Mouse (Mus musculus): ENCODE measurements around the gene Mmp19. TPM values are rescaled to one million over a fixed set of nuclear protein-coding genes. Genes with fewer than 3 reads are reported as not detected.

Gene Mmp19
- total RNA-seq, 2 experiments from 2014 or later = 0.05 TPM; not detected in 1

DNA sequence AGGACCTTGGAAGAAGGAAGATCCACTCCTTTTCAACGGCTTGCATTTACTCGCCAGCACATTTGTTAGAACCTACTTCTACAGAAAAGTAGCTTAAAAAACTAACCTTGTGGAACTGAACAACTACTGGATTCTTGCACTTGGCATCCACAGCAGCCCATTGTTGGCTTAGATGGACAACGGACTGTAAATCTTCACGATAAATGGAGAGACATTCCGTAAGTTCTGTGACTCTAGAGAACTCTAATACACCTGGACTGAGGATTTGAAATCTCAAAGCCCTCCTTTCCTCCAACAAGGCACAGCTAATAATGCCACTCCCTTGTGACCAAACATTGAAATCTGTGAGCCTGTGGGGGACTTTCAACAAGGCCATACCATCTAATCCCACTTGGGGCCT, 52.5 kb downstream of the Mmp19 start:
- ATAC-seq (replicated peaks; ENCODE audit: low FRiP score, low TSS enrichment, poor library complexity, severe bottlenecking) = no peak

DNA sequence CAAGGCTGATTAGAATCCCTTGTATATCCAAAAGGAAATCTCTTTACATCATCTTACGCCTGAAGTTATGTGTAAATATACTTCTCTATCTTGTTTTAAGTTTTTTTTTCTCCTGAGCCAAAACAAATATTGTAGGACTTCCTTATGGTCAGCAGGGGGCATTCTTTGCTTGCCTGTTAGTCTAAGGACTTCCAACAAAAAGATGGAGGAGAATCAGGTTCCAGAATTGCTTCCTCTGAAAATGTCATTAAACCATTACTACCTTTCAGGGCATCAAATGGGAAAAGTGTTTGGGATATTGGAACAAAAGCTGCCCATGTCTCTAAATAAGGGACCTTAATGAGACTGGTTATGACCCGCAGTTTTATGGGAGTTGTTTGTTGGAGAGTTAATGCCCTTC, 54.8 kb downstream of the Mmp19 start:
- no peak for ATAC-seq (replicated peaks; ENCODE audit: low FRiP score, low TSS enrichment, poor library complexity, severe bottlenecking)

DNA sequence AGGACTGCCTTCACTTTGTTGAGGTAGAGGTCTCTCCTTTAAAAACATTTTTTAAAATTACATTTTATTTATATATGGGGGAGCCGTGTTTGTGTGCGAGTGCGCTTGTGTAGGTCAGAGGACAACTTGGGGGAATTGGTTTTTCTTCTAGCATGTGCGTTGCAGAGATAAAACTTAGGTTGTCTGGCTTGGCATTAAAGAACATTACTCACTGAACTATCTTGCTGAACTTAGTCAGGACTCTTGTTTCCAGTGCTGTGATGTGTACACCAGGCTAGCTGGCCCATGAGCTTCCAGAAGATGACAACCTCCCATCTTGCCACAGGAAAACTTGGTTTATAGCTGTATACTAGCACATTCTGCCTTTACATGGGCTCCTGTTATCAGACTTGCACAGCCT, 56.0 kb downstream of the Mmp19 start:
- ATAC-seq (replicated peaks; ENCODE audit: low FRiP score, low TSS enrichment, poor library complexity, severe bottlenecking) = peak; percentile 81

DNA sequence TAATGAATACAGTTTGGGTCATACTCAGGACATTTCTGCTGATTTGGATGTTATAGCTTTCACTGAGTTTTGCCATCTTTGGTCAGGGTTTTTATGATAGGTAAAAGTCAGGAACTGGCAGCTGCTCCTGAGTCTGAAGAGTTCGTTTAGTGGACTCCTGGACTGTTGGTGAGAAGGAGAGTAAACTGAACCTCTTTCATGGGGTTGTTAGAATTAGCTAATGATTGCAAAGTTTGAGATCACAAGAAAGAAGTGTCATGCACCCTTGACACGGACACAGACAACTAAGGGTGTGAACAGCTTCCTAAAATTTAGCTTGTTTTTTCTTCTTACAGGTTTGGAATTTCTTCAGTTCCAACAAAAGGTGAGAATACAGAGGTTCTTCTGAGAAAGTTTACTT, 57.7 kb downstream of the Mmp19 start:
- no peak for ATAC-seq (replicated peaks; ENCODE audit: low FRiP score, low TSS enrichment, poor library complexity, severe bottlenecking)

DNA sequence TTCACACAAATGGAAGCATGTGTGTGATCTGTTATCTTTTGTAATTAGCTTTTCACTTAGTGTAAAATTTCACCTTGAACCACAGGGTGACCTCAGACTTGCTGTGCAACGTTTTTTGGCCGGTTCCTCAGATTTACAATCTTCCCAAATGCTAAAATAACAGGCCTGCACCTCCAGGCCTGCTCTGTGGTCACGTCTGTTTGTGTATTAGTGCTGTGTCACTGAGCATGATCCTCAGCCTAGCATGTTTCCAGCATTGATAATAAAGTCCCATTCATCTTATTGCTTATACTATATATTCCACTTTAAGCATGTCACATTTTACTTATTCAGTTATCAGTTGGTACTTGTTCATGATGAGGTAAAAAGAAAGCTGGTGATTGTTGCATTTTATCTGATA, 59.6 kb downstream of the Mmp19 start:
- ATAC-seq (replicated peaks; ENCODE audit: low FRiP score, low TSS enrichment, poor library complexity, severe bottlenecking) = peak; percentile 64

Other genes starting within 250 kb of the Mmp19 start
- gene Zc3h10, start 243.1 kb upstream of the Mmp19 start, total RNA-seq (2014; fragmentation: Nextera tagmentation) = 5.6 and 6.7 TPM in 2 replicates
- gene Zc3h10, start 243.1 kb upstream of the Mmp19 start, total RNA-seq (2017) = 8.3 and 10.2 TPM in 2 replicates
- gene Rpl41, start 241.6 kb upstream of the Mmp19 start, total RNA-seq (2014; fragmentation: Nextera tagmentation) = 7,210 and 7,602 TPM in 2 replicates
- 3,211 and 3,934 TPM in 2 replicates for gene Rpl41, start 241.6 kb upstream of the Mmp19 start, total RNA-seq (2017)
- 419 and 446 TPM in 2 replicates for gene Pa2g4, start 224.9 kb upstream of the Mmp19 start, total RNA-seq (2014; fragmentation: Nextera tagmentation)
- gene Pa2g4, start 224.9 kb upstream of the Mmp19 start, total RNA-seq (2017) = 426 and 489 TPM in 2 replicates
- gene Erbb3, start 201.3 kb upstream of the Mmp19 start, total RNA-seq (2014; fragmentation: Nextera tagmentation) = 1.9 and 3.2 TPM in 2 replicates
- 0.09 and 1.2 TPM in 2 replicates for gene Erbb3, start 201.3 kb upstream of the Mmp19 start, total RNA-seq (2017)
- 3,309 and 3,313 TPM in 2 replicates for gene Rps26, start 164.2 kb upstream of the Mmp19 start, total RNA-seq (2014; fragmentation: Nextera tagmentation)
- gene Rps26, start 164.2 kb upstream of the Mmp19 start, total RNA-seq (2017) = 1,110 and 1,543 TPM in 2 replicates
- gene Ikzf4, start 144.9 kb upstream of the Mmp19 start, total RNA-seq (2014; fragmentation: Nextera tagmentation) = 0.25 and 0.26 TPM in 2 replicates
- gene Ikzf4, start 144.9 kb upstream of the Mmp19 start, total RNA-seq (2017) = 0.19 TPM in 1 of 2 replicates, not detected in the other
- 7.0 and 7.8 TPM in 2 replicates for gene Suox, start 116.8 kb upstream of the Mmp19 start, total RNA-seq (2014; fragmentation: Nextera tagmentation)
- 4.6 and 5.1 TPM in 2 replicates for gene Suox, start 116.8 kb upstream of the Mmp19 start, total RNA-seq (2017)
- gene Rab5b, start 94.6 kb upstream of the Mmp19 start, total RNA-seq (2014; fragmentation: Nextera tagmentation) = 16.2 and 22.1 TPM in 2 replicates
- 16.6 and 19.1 TPM in 2 replicates for gene Rab5b, start 94.6 kb upstream of the Mmp19 start, total RNA-seq (2017)
- gene Pmel, start 86.7 kb upstream of the Mmp19 start, total RNA-seq (2014; fragmentation: Nextera tagmentation) = not detected in 2 replicates
- not detected in 2 replicates for gene Pmel, start 86.7 kb upstream of the Mmp19 start, total RNA-seq (2017)
- 68.6 and 94.9 TPM in 2 replicates for gene Cdk2, start 85.9 kb upstream of the Mmp19 start, total RNA-seq (2014; fragmentation: Nextera tagmentation)
- gene Cdk2, start 85.9 kb upstream of the Mmp19 start, total RNA-seq (2017) = 46.7 and 66.1 TPM in 2 replicates
- gene Dgka, start 46.1 kb upstream of the Mmp19 start, total RNA-seq (2014; fragmentation: Nextera tagmentation) = 10.6 and 11.4 TPM in 2 replicates
- gene Dgka, start 46.1 kb upstream of the Mmp19 start, total RNA-seq (2017) = 1.0 and 6.1 TPM in 2 replicates
- 26.6 and 38.0 TPM in 2 replicates for gene Pym1, start 43.0 kb upstream of the Mmp19 start, total RNA-seq (2014; fragmentation: Nextera tagmentation)
- 27.0 and 58.4 TPM in 2 replicates for gene Pym1, start 43.0 kb upstream of the Mmp19 start, total RNA-seq (2017)
- 18.6 and 21.5 TPM in 2 replicates for gene Dnajc14, start 13.2 kb downstream of the Mmp19 start, total RNA-seq (2014; fragmentation: Nextera tagmentation)
- 20.8 and 30.7 TPM in 2 replicates for gene Dnajc14, start 13.2 kb downstream of the Mmp19 start, total RNA-seq (2017)
- gene Tmem198b, start 13.5 kb downstream of the Mmp19 start, total RNA-seq (2014; fragmentation: Nextera tagmentation) = 4.6 and 6.9 TPM in 2 replicates
- gene Tmem198b, start 13.5 kb downstream of the Mmp19 start, total RNA-seq (2017) = 1.5 and 2.8 TPM in 2 replicates
- 166 and 201 TPM in 2 replicates for gene Sarnp, start 26.4 kb downstream of the Mmp19 start, total RNA-seq (2014; fragmentation: Nextera tagmentation)
- gene Sarnp, start 26.4 kb downstream of the Mmp19 start, total RNA-seq (2017) = 364 and 369 TPM in 2 replicates
- 70.3 and 79.9 TPM in 2 replicates for gene Ormdl2, start 30.7 kb downstream of the Mmp19 start, total RNA-seq (2014; fragmentation: Nextera tagmentation)
- gene Ormdl2, start 30.7 kb downstream of the Mmp19 start, total RNA-seq (2017) = 99.3 and 115 TPM in 2 replicates
- 0.35 TPM in 1 of 2 replicates, not detected in the other for gene Gdf11, start 100.8 kb downstream of the Mmp19 start, total RNA-seq (2014; fragmentation: Nextera tagmentation)
- gene Gdf11, start 100.8 kb downstream of the Mmp19 start, total RNA-seq (2017) = 0.69 TPM in 1 of 2 replicates, not detected in the other
- gene Cd63, start 110.1 kb downstream of the Mmp19 start, total RNA-seq (2014; fragmentation: Nextera tagmentation) = 6.8 and 19.4 TPM in 2 replicates
- 15.5 and 18.0 TPM in 2 replicates for gene Cd63, start 110.1 kb downstream of the Mmp19 start, total RNA-seq (2017)
- gene Rdh5, start 132.0 kb downstream of the Mmp19 start, total RNA-seq (2014; fragmentation: Nextera tagmentation) = 12.8 and 19.0 TPM in 2 replicates
- 1.1 and 3.0 TPM in 2 replicates for gene Rdh5, start 132.0 kb downstream of the Mmp19 start, total RNA-seq (2017)
- gene Bloc1s1, start 133.1 kb downstream of the Mmp19 start, total RNA-seq (2014; fragmentation: Nextera tagmentation) = 45.7 and 94.6 TPM in 2 replicates
- gene Bloc1s1, start 133.1 kb downstream of the Mmp19 start, total RNA-seq (2017) = 73.8 and 82.2 TPM in 2 replicates
- gene Itga7, start 142.9 kb downstream of the Mmp19 start, total RNA-seq (2014; fragmentation: Nextera tagmentation) = not detected in 2 replicates
- 0.04 and 0.19 TPM in 2 replicates for gene Itga7, start 142.9 kb downstream of the Mmp19 start, total RNA-seq (2017)
- gene Mettl7b, start 170.1 kb downstream of the Mmp19 start, total RNA-seq (2014; fragmentation: Nextera tagmentation) = not detected in 2 replicates
- gene Mettl7b, start 170.1 kb downstream of the Mmp19 start, total RNA-seq (2017) = not detected in 2 replicates
- gene Olfr9, start 198.5 kb downstream of the Mmp19 start, total RNA-seq (2014; fragmentation: Nextera tagmentation) = not detected in 2 replicates
- not detected in 2 replicates for gene Olfr9, start 198.5 kb downstream of the Mmp19 start, total RNA-seq (2017)
- not detected in 2 replicates for gene Olfr763, start 219.9 kb downstream of the Mmp19 start, total RNA-seq (2014; fragmentation: Nextera tagmentation)
- not detected in 2 replicates for gene Olfr763, start 219.9 kb downstream of the Mmp19 start, total RNA-seq (2017)
- gene Olfr764-ps1, start 249.0 kb downstream of the Mmp19 start, total RNA-seq (2014; fragmentation: Nextera tagmentation) = not detected in 2 replicates
- not detected in 2 replicates for gene Olfr764-ps1, start 249.0 kb downstream of the Mmp19 start, total RNA-seq (2017)